Mouse (Mus musculus) embryonic fibroblast, embryonic 13.5 days (primary cell): ENCODE results near the gene Vps9d1.

Experiments
- CTCF ChIP-seq: IDR thresholded peaks from 2 replicates; pipeline ENCODE4 v1.5.1; 2011; ENCODE audit warnings: mild to moderate bottlenecking, control low read depth, low read length, moderate library complexity, borderline replicate concordance; ENCODE audit not compliant: insufficient read depth
- POLR2A ChIP-seq: IDR thresholded peaks from 2 replicates; pipeline ENCODE4 v1.6.1; 2011; ENCODE audit warnings: low read depth, mild to moderate bottlenecking, control low read depth, low read length, moderate library complexity

GRCm38 (mm10) chr8:123280302-123281094 is 26.4 kb upstream of the Vps9d1 start:
- TF ChIP-seq CTCF (no peak), POLR2A (no peak)
